Mouse (Mus musculus) midbrain, postnatal 0 days (tissue): ENCODE data around the gene Dip2a. TPM values are rescaled to one million over a fixed set of nuclear protein-coding genes. Genes with fewer than 3 reads are reported as not detected.
A peak's percentile ranks its signal among the peaks of the same experiment; 100 is the strongest.

Experiments
- ATAC-seq: fragments of 200-750 bp; cut with Nextera tagmentation; 2 replicates; pipeline ENCODE4 v1.8.0; 2017; ENCODE audit warnings: moderate number of reproducible peaks, mild to moderate bottlenecking, moderate TSS enrichment, moderate library complexity; ENCODE audit not compliant: low FRiP score
- DNase-seq: peaks from one replicate; pipeline ENCODE4 v3.0.0-alpha.2; 2015; ENCODE audit warnings: low spot score
- H3K27ac ChIP-seq: fragments of 300-500 bp; sonication (generic); 2 replicates; pipeline ENCODE4 v1.5.1; 2014; ENCODE audit warnings: low read depth, mild to moderate bottlenecking, low read length, mixed read lengths
- H3K27me3 ChIP-seq: fragments of 300-500 bp; sonication (generic); 2 replicates; pipeline ENCODE4 v1.6.1; 2014; ENCODE audit warnings: low read length, control low read depth, mixed read lengths; ENCODE audit not compliant: insufficient read depth
- H3K36me3 ChIP-seq: fragments of 300-500 bp; sonication (generic); 2 replicates; pipeline ENCODE4 v1.6.1; 2014; ENCODE audit warnings: low read length, control low read depth, mixed read lengths; ENCODE audit not compliant: insufficient read depth
- H3K4me1 ChIP-seq: fragments of 300-500 bp; sonication (generic); 2 replicates; pipeline ENCODE4 v1.6.1; 2014; ENCODE audit warnings: mild to moderate bottlenecking, control low read depth, antibody characterized with exemption, low read length, mixed read lengths; ENCODE audit not compliant: insufficient read depth
- H3K4me2 ChIP-seq: fragments of 300-500 bp; sonication (generic); 2 replicates; pipeline ENCODE4 v1.6.1; 2014; ENCODE audit warnings: low read depth, mild to moderate bottlenecking, low read length, mixed read lengths; ENCODE audit not compliant: poor library complexity, severe bottlenecking
- H3K4me3 ChIP-seq: fragments of 300-500 bp; sonication (generic); 2 replicates; pipeline ENCODE4 v1.5.1; 2014; ENCODE audit warnings: low read depth, mild to moderate bottlenecking, low read length, moderate library complexity
- H3K9ac ChIP-seq: fragments of 300-500 bp; sonication (generic); replicated peaks from 2 replicates; pipeline ENCODE4 v1.6.1; 2014; ENCODE audit warnings: mild to moderate bottlenecking, low read length, moderate library complexity, mixed read lengths; ENCODE audit not compliant: poor library complexity, severe bottlenecking
- H3K9me3 ChIP-seq: fragments of 300-500 bp; sonication (generic); 2 replicates; pipeline ENCODE4 v1.6.1; 2016; ENCODE audit warnings: low read length, control low read depth
- CTCF ChIP-seq: IDR thresholded peaks from 2 replicates; pipeline ENCODE4 v1.5.1; 2016; ENCODE audit warnings: antibody characterized with exemption, mild to moderate bottlenecking
- WGBS: fragments of 180-500 bp; shearing (Covaris S2); extraction: QIAGEN DNeasy Blood & Tissue Kit; methylation state at CpG from one replicate; pipeline ENCODE4 v1.1.7; 2014; 5-methylcytosine and 5-hydroxymethylcytosine counted together
- polyA plus RNA-seq: library from polyadenylated mRNA; unstranded; fragments of >200 nt; fragmentation: Nextera tagmentation; extraction: Ambion mirVana; gene quantifications from 2 replicates; pipeline ENCODE4 v1.2.1, GENCODE M21; 2015
- total RNA-seq: library from RNA; depleted of rRNA; stranded (reverse); fragments of >200 nt; gene quantifications from 2 replicates; pipeline ENCODE4 v1.2.3, GENCODE M21; 2014

Dip2a gene
- total and polyA plus RNA-seq, 2 experiments from 2014 or later: 12.9 to 57.0 TPM

GRCm38 (mm10) chr10:76257719-76258390 lies 87.2 kb downstream of the Dip2a start:
- H3K27ac ChIP-seq: no peak overlapping the region
- H3K4me1 ChIP-seq: no peaks in the 10 kb centered on the region
- peaks cover 5% of the 10 kb centered on the region; the same call in 1 of the 2 replicates for H3K36me3 ChIP-seq
- H3K9ac ChIP-seq: no peak overlapping the region
- no peaks in the 10 kb centered on the region for H3K9me3 ChIP-seq
- no peak overlapping the region for H3K4me2 ChIP-seq
- H3K4me3 ChIP-seq: no peak overlapping the region
- ATAC-seq (no peak), DNase-seq (peak; percentile 24)
- TF ChIP-seq CTCF: no peak
- WGBS: 81% methylated on average over 12 of the region's 12 CpGs
- H3K27me3 ChIP-seq: no peaks in the 10 kb centered on the region

GRCm38 (mm10) chr10:76257231-76257630 lies 87.9 kb downstream of the Dip2a start:
- TF ChIP-seq CTCF: no peak
- Histone ChIP-seq H3K9me3 (no peaks in the 10 kb centered on the region), H3K4me2 (no peak overlapping the region), H3K9ac (no peak overlapping the region), H3K36me3 (peaks cover 2% of the 10 kb centered on the region; the same call in 1 of the 2 replicates), H3K27me3 (no peaks in the 10 kb centered on the region), H3K27ac (no peak overlapping the region), H3K4me3 (no peak overlapping the region), H3K4me1 (no peaks in the 10 kb centered on the region)
- DNase-seq (no peak), ATAC-seq (no peak)
- WGBS: 91% methylated on average over 7 of the region's 7 CpGs

GRCm38 (mm10) chr10:76255617-76256016 lies 89.5 kb downstream of the Dip2a start:
- H3K9me3 ChIP-seq: no peaks in the 10 kb centered on the region
- H3K36me3 ChIP-seq: no peaks in the 10 kb centered on the region
- H3K4me1 ChIP-seq: no peaks in the 10 kb centered on the region
- no peaks in the 10 kb centered on the region for H3K27me3 ChIP-seq
- no peak overlapping the region for H3K4me2 ChIP-seq
- 65% methylated on average over 6 of the region's 6 CpGs for WGBS
- H3K27ac ChIP-seq: no peak overlapping the region
- no peak for TF ChIP-seq CTCF
- no peak for ATAC-seq
- no peak overlapping the region for H3K4me3 ChIP-seq
- H3K9ac ChIP-seq: no peak overlapping the region
- peak; percentile 21 for DNase-seq

GRCm38 (mm10) chr10:76253536-76253935 lies 91.6 kb downstream of the Dip2a start, which contains the start of gene S100b:
TSS of gene S100b (plus strand) at chr10:76253853.
- TF ChIP-seq CTCF: no peak
- peak; percentile 55 for DNase-seq
- 0 out of 2 replicates have a peak, but pooled peaks have one; percentile 44 for ATAC-seq
- H3K27ac ChIP-seq: 0 out of 2 replicates have a peak within 1 kb of the TSS, but pooled peaks have one; percentile 3
- H3K27me3 ChIP-seq: no peaks in the 10 kb centered on the region
- no peak within 1 kb of the TSS; the same call in 1 of the 2 replicates for H3K4me2 ChIP-seq
- no peaks in the 10 kb centered on the region for H3K36me3 ChIP-seq
- H3K4me3 ChIP-seq: no peak within 1 kb of the TSS
- H3K4me1 ChIP-seq: no peaks in the 10 kb centered on the region
- WGBS: 45% methylated on average over 4 of the region's 4 CpGs
- no peak within 1 kb of the TSS for H3K9ac ChIP-seq
- no peaks in the 10 kb centered on the region for H3K9me3 ChIP-seq

GRCm38 (mm10) chr10:76253079-76253478 lies 92.0 kb downstream of the Dip2a start:
- no peak overlapping the region for H3K4me2 ChIP-seq
- WGBS: 100% methylated on average over 1 of the region's 1 CpGs
- H3K36me3 ChIP-seq: no peaks in the 10 kb centered on the region
- TF ChIP-seq CTCF: no peak
- 0 out of 2 replicates have a peak overlapping the region, but pooled peaks have one; percentile 3 for H3K27ac ChIP-seq
- no peaks in the 10 kb centered on the region for H3K27me3 ChIP-seq
- H3K4me1 ChIP-seq: no peaks in the 10 kb centered on the region
- ATAC-seq (no peak), DNase-seq (no peak)
- no peaks in the 10 kb centered on the region for H3K9me3 ChIP-seq
- H3K4me3 ChIP-seq: no peak overlapping the region
- no peak overlapping the region for H3K9ac ChIP-seq

GRCm38 (mm10) chr10:76250870-76251269 lies 94.2 kb downstream of the Dip2a start:
- Histone ChIP-seq H3K9me3 (no peaks in the 10 kb centered on the region), H3K4me2 (no peak overlapping the region), H3K4me3 (no peak overlapping the region), H3K9ac (no peak overlapping the region), H3K36me3 (no peaks in the 10 kb centered on the region), H3K4me1 (no peaks in the 10 kb centered on the region), H3K27me3 (no peaks in the 10 kb centered on the region), H3K27ac (no peak overlapping the region)
- DNase-seq: no peak
- ATAC-seq: no peak
- 59% methylated on average over 7 of the region's 7 CpGs for WGBS
- TF ChIP-seq CTCF: no peak
